Mouse (Mus musculus) bone marrow macrophage, adult 2 months (primary cell): ENCODE results near the gene Ctnnbip1. TPM values are rescaled to one million over a fixed set of nuclear protein-coding genes. Genes with fewer than 3 reads are reported as not detected.

Source experiments
- H3K27ac ChIP-seq: 2 replicates; pipeline ENCODE4 v1.5.1; 2012; ENCODE audit warnings: low read depth, low read length; ENCODE audit not compliant: insufficient read depth
- H3K4me1 ChIP-seq: 2 replicates; pipeline ENCODE4 v1.6.1; 2012; ENCODE audit warnings: low read length; ENCODE audit not compliant: control insufficient read depth, insufficient read depth
- H3K4me3 ChIP-seq: 2 replicates; pipeline ENCODE4 v1.5.1; 2012; ENCODE audit warnings: mild to moderate bottlenecking, low read length, moderate library complexity; ENCODE audit not compliant: insufficient read depth
- CTCF ChIP-seq: IDR thresholded peaks from 2 replicates; pipeline ENCODE4 v1.5.1; 2012; ENCODE audit warnings: low read depth, mild to moderate bottlenecking, low read length, moderate library complexity
- POLR2A ChIP-seq: IDR thresholded peaks from 2 replicates; pipeline ENCODE4 v1.6.1; 2012; ENCODE audit warnings: mild to moderate bottlenecking, low read depth, low read length, borderline replicate concordance
- polyA plus RNA-seq: library from polyadenylated mRNA; stranded (reverse); fragments of >200 nt; gene quantifications from 2 replicates; pipeline ENCODE4 v1.2.4, GENCODE M21; 2012; ENCODE audit not compliant: missing spikeins, insufficient read depth, insufficient read length

Ctnnbip1 gene
- polyA plus RNA-seq, 1 experiment = 16.2 TPM

DNA sequence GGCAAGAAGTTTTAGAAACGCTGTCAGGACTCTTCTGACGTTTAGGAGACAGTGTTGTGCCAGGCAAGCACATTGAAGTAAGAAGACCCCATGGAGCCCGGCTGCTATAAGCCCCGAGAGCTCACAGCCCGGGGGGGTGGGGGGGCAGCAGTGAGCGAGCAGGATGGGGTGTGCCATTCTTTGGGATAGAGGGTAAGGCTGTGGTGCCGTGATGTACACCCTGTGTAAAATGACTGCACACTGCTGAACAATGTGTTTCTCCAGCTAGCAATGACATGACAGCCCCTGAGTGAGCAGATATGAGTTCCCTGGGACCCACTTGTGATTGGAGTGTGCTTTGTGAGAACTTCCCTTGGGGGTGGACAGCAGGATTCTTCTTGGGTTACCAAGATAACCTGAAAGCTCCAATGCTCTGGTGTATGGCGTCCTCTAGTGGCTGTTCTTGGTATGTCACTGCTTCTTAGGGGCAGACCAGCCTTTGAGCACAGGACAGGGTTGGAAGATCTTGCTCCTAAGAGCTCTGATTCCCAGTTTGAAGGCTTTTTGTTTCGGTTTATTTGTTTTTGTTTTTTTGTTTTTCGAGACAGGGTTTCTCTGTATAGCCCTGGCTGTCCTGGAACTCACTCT lies 25.0 kb downstream of the Ctnnbip1 start:
- H3K4me3 ChIP-seq = no peak overlapping the region

DNA sequence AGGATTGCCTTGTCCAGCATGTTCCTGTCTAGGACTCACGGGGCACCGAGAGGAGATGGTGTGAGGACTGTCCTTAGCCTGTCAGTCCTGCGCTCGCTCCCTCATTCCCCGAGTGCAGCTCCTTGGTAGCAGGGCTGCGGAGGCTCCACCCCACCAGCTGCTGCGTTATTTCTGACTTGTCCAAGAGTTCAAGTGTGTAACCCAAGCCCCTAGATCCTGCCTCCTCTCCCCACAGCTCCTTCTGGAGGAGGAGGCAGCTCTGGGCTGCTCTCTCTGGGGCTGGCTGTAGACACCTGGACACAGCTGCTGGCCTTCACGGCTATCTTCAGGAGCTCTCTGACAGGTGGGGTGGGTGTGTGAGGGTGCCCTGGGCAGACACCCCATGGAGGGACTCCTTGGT lies 26.9 kb downstream of the Ctnnbip1 start:
- Histone ChIP-seq H3K4me1 (peaks cover 3% of the 10 kb centered on the region), H3K4me3 (no peak overlapping the region), H3K27ac (no peak overlapping the region)
- TF ChIP-seq POLR2A = no peak
- no peak for TF ChIP-seq CTCF

More for the DNA sequence above, 25.0 kb downstream of the Ctnnbip1 start:
- Histone ChIP-seq H3K27ac (no peak overlapping the region), H3K4me1 (peaks cover 3% of the 10 kb centered on the region)
- TF ChIP-seq POLR2A (no peak), CTCF (peak; percentile 91)

DNA sequence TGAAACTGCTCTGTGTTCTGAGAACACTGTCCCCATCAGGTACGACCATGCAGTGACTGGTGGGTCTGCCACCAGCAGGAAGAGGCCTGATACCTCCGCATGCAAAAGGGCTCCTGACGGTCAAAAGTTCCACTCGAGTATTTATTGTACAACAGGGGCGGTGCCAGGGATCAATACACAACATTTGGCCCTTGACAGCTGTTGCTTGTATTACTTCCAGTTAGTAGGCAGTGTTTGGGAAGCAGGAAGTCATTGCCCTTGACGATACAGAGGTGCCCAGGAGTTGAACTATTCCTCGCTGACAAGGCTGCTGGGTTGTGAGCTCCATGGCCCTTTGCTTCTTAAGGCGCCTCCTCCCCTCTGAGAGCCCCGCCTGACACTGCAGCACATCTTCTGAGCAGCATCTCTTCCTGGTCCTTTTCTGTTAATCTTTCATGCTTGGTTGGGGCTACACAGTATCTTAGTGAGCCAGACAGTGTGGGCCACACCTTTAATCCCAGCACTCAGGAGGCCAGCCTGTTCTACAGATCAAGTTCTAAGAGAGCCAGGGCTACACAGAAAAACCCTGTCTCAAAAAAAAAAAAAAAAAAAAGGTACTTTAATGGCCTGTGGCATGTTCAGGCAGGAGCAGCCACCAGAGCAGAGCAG lies 28.9 kb downstream of the Ctnnbip1 start:
- no peak overlapping the region for H3K4me3 ChIP-seq
- TF ChIP-seq CTCF (no peak), POLR2A (no peak)
- H3K27ac ChIP-seq = no peak overlapping the region
- H3K4me1 ChIP-seq = no peaks in the 10 kb centered on the region

DNA sequence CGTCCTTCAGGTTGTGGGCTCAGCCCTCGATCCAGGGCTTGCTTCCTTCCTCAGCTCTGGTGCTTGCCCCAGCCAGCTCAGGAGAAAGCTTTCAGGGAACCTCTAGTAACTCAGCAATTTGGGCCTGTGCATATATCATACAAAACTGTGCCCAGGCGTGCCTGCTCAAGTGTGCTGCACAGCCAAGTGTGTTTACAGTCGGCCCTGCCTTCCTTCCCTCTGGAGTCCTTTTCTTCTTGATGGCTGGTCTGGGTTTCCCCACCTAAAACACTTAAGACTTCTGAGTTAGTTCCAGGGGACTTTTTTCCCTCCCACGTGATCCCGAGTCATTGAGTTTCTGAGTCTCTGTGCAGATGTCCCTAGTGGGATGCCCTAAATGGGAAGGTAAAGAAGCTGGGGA lies 29.5 kb downstream of the Ctnnbip1 start:
- Histone ChIP-seq H3K4me3 (no peak overlapping the region), H3K27ac (no peak overlapping the region), H3K4me1 (no peaks in the 10 kb centered on the region)
- TF ChIP-seq CTCF = no peak
- TF ChIP-seq POLR2A = no peak

DNA sequence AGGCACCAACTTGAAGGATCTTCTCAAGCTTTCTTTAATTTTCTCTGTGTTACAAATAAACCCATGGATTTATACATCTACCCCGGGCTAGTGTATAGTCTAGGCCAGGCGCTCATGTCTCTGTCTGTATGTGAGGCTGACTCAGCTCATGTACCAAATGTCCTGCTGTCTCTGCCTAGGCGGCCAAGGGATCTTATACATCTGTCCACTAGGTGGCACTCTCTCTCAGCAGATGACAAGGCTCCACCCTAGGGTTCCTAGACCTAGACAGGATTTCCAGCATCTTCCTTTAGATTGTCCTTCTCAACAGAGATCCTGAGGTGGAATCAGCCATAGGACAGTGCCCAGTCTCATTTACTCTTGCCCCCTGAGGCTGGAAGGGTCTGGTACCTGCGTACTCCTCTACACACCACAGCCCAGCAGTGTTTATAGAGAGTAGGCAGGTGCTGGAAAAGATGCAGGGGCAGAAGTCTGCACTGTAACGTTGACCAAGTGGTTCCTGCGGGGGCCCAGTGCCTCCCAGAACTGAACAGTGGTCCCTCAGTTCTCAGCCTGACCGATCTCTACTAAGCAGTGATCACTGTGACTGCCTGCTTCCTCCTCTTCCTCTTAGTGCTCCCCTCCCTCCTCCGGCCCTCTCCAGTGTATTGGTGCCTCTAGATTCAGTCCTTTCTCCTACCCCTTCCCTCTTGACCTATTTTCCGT lies 31.3 kb downstream of the Ctnnbip1 start:
- Histone ChIP-seq H3K4me1 (no peaks in the 10 kb centered on the region), H3K27ac (no peak overlapping the region), H3K4me3 (no peak overlapping the region)
- no peak for TF ChIP-seq POLR2A
- peak; percentile 75 for TF ChIP-seq CTCF

DNA sequence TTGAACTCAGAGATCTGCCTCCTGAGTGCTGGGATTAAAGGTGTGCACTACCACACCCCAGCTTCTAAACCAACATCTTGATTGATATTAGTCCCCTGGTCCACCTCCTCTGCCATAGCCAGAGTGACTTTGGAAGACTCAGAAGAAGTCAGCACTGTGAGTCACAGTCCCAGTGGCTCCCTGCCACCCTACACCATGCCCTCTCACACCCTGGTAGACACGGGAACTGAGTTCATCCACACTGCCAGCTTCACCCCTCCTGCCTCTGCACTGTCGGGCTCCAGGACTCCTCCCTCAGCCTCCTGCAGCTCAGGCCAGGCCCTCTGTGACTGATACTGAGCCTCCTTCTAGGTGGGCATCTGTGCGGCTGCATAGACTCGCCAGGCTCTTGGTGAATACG lies 32.8 kb downstream of the Ctnnbip1 start:
- Histone ChIP-seq H3K27ac (no peak overlapping the region), H3K4me3 (no peak overlapping the region), H3K4me1 (no peaks in the 10 kb centered on the region)
- TF ChIP-seq CTCF = no peak
- TF ChIP-seq POLR2A = no peak

DNA sequence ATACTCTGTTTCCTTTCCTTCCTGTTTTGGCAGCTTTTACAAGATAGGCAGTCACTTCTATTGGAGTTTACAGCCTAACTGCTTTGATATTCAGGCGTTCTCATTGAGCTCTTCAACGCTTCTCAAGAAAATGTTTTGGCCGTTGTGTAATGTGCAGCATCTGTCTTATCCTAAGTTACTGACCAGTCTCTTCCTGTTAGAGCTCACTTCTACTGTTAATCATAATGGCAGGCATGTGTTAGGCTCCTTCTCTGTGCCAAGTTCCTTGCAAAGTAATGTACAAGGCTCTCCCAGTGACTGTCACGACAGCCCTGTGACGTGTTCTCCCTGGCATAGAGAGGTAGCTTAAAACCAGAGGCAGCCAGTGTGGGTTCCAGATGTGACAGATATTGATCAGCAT lies 33.7 kb downstream of the Ctnnbip1 start:
- Histone ChIP-seq H3K27ac (no peak overlapping the region), H3K4me1 (no peaks in the 10 kb centered on the region), H3K4me3 (no peak overlapping the region)
- TF ChIP-seq CTCF (no peak), POLR2A (no peak)

DNA sequence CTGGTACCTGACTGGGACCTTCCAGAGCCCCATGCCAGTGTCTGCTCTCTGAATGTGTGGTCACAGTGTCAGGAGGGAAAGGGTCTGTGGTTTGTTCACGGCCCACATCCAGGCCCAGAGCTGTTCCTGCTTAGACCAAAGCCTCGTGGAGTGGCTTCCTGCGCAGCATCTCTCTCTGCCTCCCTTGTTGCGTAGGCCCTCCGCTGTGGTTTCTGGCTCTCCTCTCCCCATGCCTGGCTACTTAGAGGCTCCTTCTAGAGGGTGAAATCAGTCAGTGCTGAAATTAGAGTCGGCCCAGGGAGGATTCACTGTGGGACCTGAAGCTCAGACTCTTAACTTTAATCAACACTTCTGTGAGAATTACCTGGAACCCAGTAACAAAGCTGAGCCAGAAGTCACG lies 35.8 kb downstream of the Ctnnbip1 start:
- Histone ChIP-seq H3K4me3 (no peak overlapping the region), H3K4me1 (peaks cover 13% of the 10 kb centered on the region), H3K27ac (no peak overlapping the region)
- no peak for TF ChIP-seq POLR2A

DNA sequence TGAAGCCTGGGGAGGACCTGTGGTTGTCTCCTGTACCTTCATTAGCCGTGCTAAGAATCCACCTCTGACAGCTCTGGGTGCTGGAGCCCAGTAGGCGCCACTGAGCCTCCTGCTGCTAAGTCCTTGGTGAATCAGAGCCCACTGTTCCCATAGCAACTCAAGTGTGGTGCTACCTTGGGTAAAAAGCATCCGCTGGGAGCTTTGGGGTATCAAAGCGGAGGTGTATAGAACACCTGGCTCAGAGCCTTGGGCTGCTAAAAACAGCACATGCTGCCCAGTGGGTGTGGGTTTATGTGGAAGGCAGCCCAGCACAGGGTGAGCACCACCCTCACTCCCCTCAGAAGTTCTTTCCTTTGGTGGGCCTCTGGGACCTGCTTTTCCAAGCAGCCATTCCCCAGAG lies 38.1 kb downstream of the Ctnnbip1 start:
- Histone ChIP-seq H3K27ac (no peak overlapping the region), H3K4me3 (no peak overlapping the region), H3K4me1 (peaks cover 13% of the 10 kb centered on the region)
- no peak for TF ChIP-seq POLR2A
- TF ChIP-seq CTCF = no peak

DNA sequence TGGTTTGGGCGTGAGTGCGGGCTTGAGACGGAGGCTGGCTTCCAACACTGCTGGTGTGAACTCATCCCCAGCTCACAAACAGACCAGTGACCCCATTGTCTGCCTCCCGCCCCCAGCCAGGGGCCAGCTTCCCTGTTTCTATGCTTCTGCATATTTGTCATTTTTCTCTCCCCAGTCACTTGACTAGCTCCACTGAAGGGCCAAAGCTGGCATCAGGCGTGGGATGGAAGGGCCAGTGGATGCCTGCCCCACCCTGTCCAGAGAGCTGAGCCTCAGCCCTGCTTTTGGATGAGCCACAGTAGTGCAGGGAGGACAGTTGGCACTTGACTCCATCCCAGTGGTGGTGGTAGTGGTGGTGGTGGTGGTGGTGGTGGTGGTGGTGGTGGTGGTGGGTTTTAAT lies 39.9 kb downstream of the Ctnnbip1 start:
- peaks cover 15% of the 10 kb centered on the region for H3K4me1 ChIP-seq
- no peak overlapping the region for H3K27ac ChIP-seq
- TF ChIP-seq POLR2A = no peak
- no peak for TF ChIP-seq CTCF
- H3K4me3 ChIP-seq = no peak overlapping the region

DNA sequence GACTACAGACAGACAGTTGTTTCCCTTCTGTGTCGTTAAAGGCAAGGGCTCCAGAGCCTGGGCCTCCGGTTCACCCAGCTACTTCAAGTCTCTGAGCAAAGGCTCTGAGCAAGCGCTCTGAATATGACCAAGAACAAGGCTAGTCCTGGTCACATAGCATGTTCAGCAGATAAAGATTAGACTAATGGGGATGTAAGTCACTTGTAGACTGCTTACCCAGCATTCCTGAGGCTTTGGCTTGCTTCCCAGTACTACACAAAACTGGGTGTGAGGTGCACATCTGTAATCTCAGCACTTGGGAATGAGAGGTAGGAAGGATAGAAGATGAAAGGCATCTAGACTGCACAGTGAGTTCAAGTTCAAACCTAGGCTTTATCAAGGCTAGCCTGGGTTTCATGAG lies 40.4 kb downstream of the Ctnnbip1 start:
- Histone ChIP-seq H3K4me1 (peaks cover 15% of the 10 kb centered on the region), H3K27ac (no peak overlapping the region), H3K4me3 (no peak overlapping the region)
- TF ChIP-seq CTCF = no peak
- TF ChIP-seq POLR2A = no peak
